Comparison of ENCODE assay signal across 30 mouse cellular contexts in the genomic region with DNA sequence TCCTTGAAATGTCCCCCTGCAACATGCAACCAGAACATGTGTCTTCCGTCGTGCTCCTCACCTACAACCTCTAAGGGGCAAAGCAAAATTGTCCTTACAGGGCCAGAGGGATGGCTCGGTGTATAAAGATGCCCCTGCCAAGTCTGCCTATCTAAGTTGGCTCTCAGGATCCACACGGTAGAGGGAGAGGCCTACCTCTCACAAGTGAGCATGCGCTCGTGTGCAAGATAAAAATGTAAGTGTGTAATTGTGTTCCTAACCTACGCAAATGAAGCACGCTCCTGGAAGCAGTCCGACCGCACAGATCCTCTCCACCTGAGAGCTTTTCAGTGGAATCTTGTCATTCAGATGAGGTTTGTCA. TPM values are rescaled to one million over a fixed set of nuclear protein-coding genes. Genes with fewer than 3 reads are reported as not detected.
DNase-seq lines count a peak whose midpoint lies in the region; ATAC-seq and TF ChIP-seq lines count a peak whose summit lies in the region.
"Had no signal": no experiment of that assay in that cellular context is flagged by ENCODE, and none has a peak within 500 bp of the region (broad histone marks: within the 10 kb centered on the region; RNA-seq: fewer than 3 reads in every experiment).

No protein-coding gene starts in this region.

- no peaks in the 10 kb centered on the region for H3K27me3 ChIP-seq in erythroblast, embryonic 14.5 days (ENCODE audit: control insufficient read depth)
- no peaks in the 10 kb centered on the region for H3K27me3 ChIP-seq in lung, embryonic 16.5 days (ENCODE audit: control insufficient read depth, insufficient read depth, low read depth, low read length)
- H3K27me3 ChIP-seq in liver, embryonic 12.5 days (replicated peaks) = no peaks in the 10 kb centered on the region
- no peaks in the 10 kb centered on the region for H3K27me3 ChIP-seq in liver, postnatal 0 days (ENCODE audit: insufficient read depth, low read length)
- H3K27me3 ChIP-seq: CH12.LX; forebrain, embryonic 15.5 days; hindbrain, embryonic 13.5 days; kidney, embryonic 15.5 days; lung, embryonic 15.5 days; midbrain, embryonic 13.5 days; stomach, embryonic 15.5 days had no signal

- peaks cover 34% of the 10 kb centered on the region for H3K36me3 ChIP-seq in erythroblast, embryonic 14.5 days (ENCODE audit: control insufficient read depth)
- H3K36me3 ChIP-seq in lung, embryonic 16.5 days (ENCODE audit: control insufficient read depth, insufficient read depth, low read length) = no peaks in the 10 kb centered on the region
- no peaks in the 10 kb centered on the region for H3K36me3 ChIP-seq in liver, embryonic 12.5 days
- no peaks in the 10 kb centered on the region for H3K36me3 ChIP-seq in liver, postnatal 0 days (replicated peaks; ENCODE audit: insufficient read depth, low read length)
- H3K36me3 ChIP-seq: forebrain, embryonic 10.5 days; forebrain, embryonic 15.5 days; hindbrain, embryonic 13.5 days; kidney, embryonic 15.5 days; lung, embryonic 15.5 days; midbrain, embryonic 13.5 days; stomach, embryonic 15.5 days had no signal

- WGBS in lung, embryonic 16.5 days = 66% methylated on average over 10 of the region's 10 CpGs
- 80% methylated on average over 10 of the region's 10 CpGs for WGBS in liver, embryonic 12.5 days (ENCODE audit: insufficient replicate concordance)
- WGBS in liver, postnatal 0 days (ENCODE audit: insufficient replicate concordance) = 80% methylated on average over 10 of the region's 10 CpGs

- TF ChIP-seq EP300 in liver, postnatal 0 days (IDR thresholded peaks at IDR 0.05; ENCODE audit: low read depth) = no peak

- no peak for DNase-seq in lung, postnatal 25 days (ENCODE audit: low spot score)
- no peak for DNase-seq in liver, postnatal 0 days
- no peak for DNase-seq in kidney, postnatal 36 days
- no peak for DNase-seq in layer of hippocampus, adult 9-11 months
- DNase-seq: adrenal gland, adult 2 months; adrenal gland, postnatal 36 days; cerebellum, adult 8-10 months; cerebellum, postnatal 36 days; heart, postnatal 4 days; kidney, postnatal 25 days; left cerebral cortex, postnatal 4 days; thymus, adult 18-20 months; thymus, postnatal 25 days had no signal

- H3K4me3 ChIP-seq in erythroblast, embryonic 14.5 days (replicated peaks) = peak overlapping the region; percentile 55
- H3K4me3 ChIP-seq in lung, embryonic 16.5 days (ENCODE audit: low read length) = no peak overlapping the region
- no peak overlapping the region for H3K4me3 ChIP-seq in liver, embryonic 12.5 days
- H3K4me3 ChIP-seq in liver, postnatal 0 days (ENCODE audit: low read depth, low read length) = no peak overlapping the region
- H3K4me3 ChIP-seq: forebrain, embryonic 10.5 days; forebrain, embryonic 15.5 days; hindbrain, embryonic 13.5 days; kidney, embryonic 15.5 days; layer of hippocampus, adult 2 months; lung, embryonic 15.5 days; midbrain, embryonic 13.5 days; stomach, embryonic 15.5 days had no signal

- no peak for TF ChIP-seq CTCF in liver, postnatal 0 days (IDR thresholded peaks at IDR 0.05; ENCODE audit: low read depth)

- H3K4me1 ChIP-seq in erythroblast, embryonic 14.5 days (ENCODE audit: control insufficient read depth) = peaks cover 94% of the 10 kb centered on the region
- peaks cover 25% of the 10 kb centered on the region for H3K4me1 ChIP-seq in lung, embryonic 16.5 days (replicated peaks; ENCODE audit: control insufficient read depth, insufficient read depth, low read length)
- peaks cover 91% of the 10 kb centered on the region for H3K4me1 ChIP-seq in liver, embryonic 12.5 days
- H3K4me1 ChIP-seq in liver, postnatal 0 days (ENCODE audit: insufficient read depth) = peaks cover 60% of the 10 kb centered on the region

- H3K9me3 ChIP-seq in erythroblast, embryonic 14.5 days (ENCODE audit: control insufficient read depth, low read length) = no peaks in the 10 kb centered on the region
- H3K9me3 ChIP-seq in lung, embryonic 16.5 days (ENCODE audit: control insufficient read depth, low read length) = no peaks in the 10 kb centered on the region
- H3K9me3 ChIP-seq in liver, embryonic 12.5 days (replicated peaks) = no peaks in the 10 kb centered on the region
- no peaks in the 10 kb centered on the region for H3K9me3 ChIP-seq in liver, postnatal 0 days (ENCODE audit: low read length)
- H3K9me3 ChIP-seq: forebrain, embryonic 10.5 days; forebrain, embryonic 15.5 days; hindbrain, embryonic 13.5 days; kidney, embryonic 15.5 days; lung, embryonic 15.5 days; midbrain, embryonic 13.5 days; stomach, embryonic 15.5 days had no signal

- H3K9ac ChIP-seq in lung, embryonic 16.5 days (ENCODE audit: low read length) = no peak overlapping the region
- H3K9ac ChIP-seq in liver, embryonic 12.5 days = peak overlapping the region; percentile 63; the same call in 1 of the 2 replicates
- H3K9ac ChIP-seq in liver, postnatal 0 days (replicated peaks) = 0 out of 2 replicates have a peak overlapping the region, but pooled peaks have one; percentile 57
- H3K9ac ChIP-seq: forebrain, embryonic 15.5 days; hindbrain, embryonic 13.5 days; kidney, embryonic 15.5 days; lung, embryonic 15.5 days; midbrain, embryonic 13.5 days; stomach, embryonic 15.5 days had no signal

- H3K27ac ChIP-seq in lung, embryonic 16.5 days (ENCODE audit: low read length) = peak overlapping the region; percentile 46
- H3K27ac ChIP-seq in liver, embryonic 12.5 days = peak overlapping the region; percentile 95
- peak overlapping the region; percentile 93 for H3K27ac ChIP-seq in liver, postnatal 0 days (ENCODE audit: low read depth)
- H3K27ac ChIP-seq: forebrain, embryonic 10.5 days; forebrain, embryonic 15.5 days; hindbrain, embryonic 13.5 days; kidney, embryonic 15.5 days; layer of hippocampus, adult 2 months; macrophage; midbrain, embryonic 13.5 days; stomach, embryonic 15.5 days had no signal

- H3K4me2 ChIP-seq in lung, embryonic 16.5 days (ENCODE audit: low read depth, low read length) = no peak overlapping the region
- H3K4me2 ChIP-seq in liver, embryonic 12.5 days = peak overlapping the region; percentile 63
- H3K4me2 ChIP-seq in liver, postnatal 0 days (ENCODE audit: low read depth, low read length) = no peak overlapping the region
- H3K4me2 ChIP-seq: forebrain, embryonic 15.5 days; heart, embryonic 11.5 days; hindbrain, embryonic 13.5 days; kidney, embryonic 15.5 days; lung, embryonic 15.5 days; midbrain, embryonic 13.5 days; stomach, embryonic 15.5 days had no signal

- ATAC-seq in erythroblast, adult 5-6 weeks (replicated peaks; ENCODE audit: low FRiP score, poor library complexity, severe bottlenecking) = no peak
- no peak for ATAC-seq in lung, embryonic 16.5 days (ENCODE audit: low read depth)
- ATAC-seq in liver, embryonic 12.5 days = no peak
- ATAC-seq in liver, postnatal 0 days = no peak
- ATAC-seq: activated CD4-positive, CD25-positive, alpha-beta regulatory T cell, adult 4 months; forebrain, embryonic 15.5 days; intestine, postnatal 0 days; midbrain, embryonic 13.5 days had no signal

RNA-seq across cellular contexts. Expression of gene Plpp1, which starts 53.9 kb away (rescaled TPM):
- 5.1 and 5.2 TPM in 2 replicates for polyA plus RNA-seq in erythroblast, embryonic 14.5 days (2012)
- total RNA-seq in erythroblast, adult 5-6 weeks (2015; ENCODE audit: low replicate concordance) = 89.2 and 96.3 TPM in 2 replicates
- 68.1 and 85.5 TPM in 2 replicates for total RNA-seq in erythroblast, adult 5-6 weeks (2017; ENCODE audit: low replicate concordance)
- 81.5 and 90.8 TPM in 2 replicates for polyA plus RNA-seq in lung, embryonic 16.5 days (2015; fragmentation: Nextera tagmentation; extraction: Ambion mirVana)
- 28.6 and 30.8 TPM in 2 replicates for polyA plus RNA-seq in liver, embryonic 12.5 days (2016; fragmentation: Nextera tagmentation; extraction: Ambion mirVana)
- 44.6 and 55.4 TPM in 2 replicates for polyA plus RNA-seq in liver, postnatal 0 days (2015; fragmentation: Nextera tagmentation; extraction: Ambion mirVana)
